Mouse (Mus musculus) bone marrow, adult 2 months (tissue): ENCODE measurements around the gene Fam124a.

Experiments used
- CTCF ChIP-seq: fragments of 200-500 bp; IDR thresholded peaks from 2 replicates; pipeline ENCODE4 v1.5.1; 2011; ENCODE audit warnings: low read length, control low read depth; ENCODE audit not compliant: control insufficient read depth, insufficient read depth
- POLR2A ChIP-seq: fragments of 200-500 bp; IDR thresholded peaks from 2 replicates; pipeline ENCODE4 v1.6.1; 2011; ENCODE audit warnings: low read depth, mild to moderate bottlenecking, control low read depth, low read length, borderline replicate concordance; ENCODE audit not compliant: control insufficient read depth

GRCm38 (mm10) chr14:62539834-62540233 lies 15.7 kb upstream of the Fam124a start:
- no peak for TF ChIP-seq CTCF
- no peak for TF ChIP-seq POLR2A
